Mouse (Mus musculus): ENCODE data around the gene Bax. TPM values are rescaled to one million over a fixed set of nuclear protein-coding genes. Genes with fewer than 3 reads are reported as not detected.

Bax gene
- polyA plus RNA-seq, 1 experiment from 2014 or later, result 89.9 TPM

- Histone ChIP-seq H3K4me2 (ENCODE audit: low read length) (no peak overlapping the region), H3K27ac (replicated peaks in 1 of 2; ENCODE audit: control insufficient read depth in 1 of 2, insufficient read depth in 1 of 2, low read depth in 2 of 2, low read length in 2 of 2) (no peak overlapping the region), H3K4me3 (ENCODE audit: control insufficient read depth in 1 of 2, insufficient read depth in 1 of 2, low read depth in 1 of 2, low read length in 2 of 2) (no peak overlapping the region), H3K9ac (ENCODE audit: low read length) (no peak overlapping the region), H3K27me3 (ENCODE audit: control insufficient read depth, insufficient read depth, low read length) (peaks cover 45% of the 10 kb centered on the region), H3K9me3 (ENCODE audit: control insufficient read depth, low read length) (no peaks in the 10 kb centered on the region), H3K4me1 (ENCODE audit: control insufficient read depth in 2 of 2, insufficient read depth in 2 of 2, low read length in 2 of 2) (peaks cover 0 to 6% of the 10 kb centered on the region in 2 experiments; a peak in 1 of 4 replicates), H3K36me3 (ENCODE audit: control insufficient read depth, insufficient read depth, low read length) (peaks cover 54% of the 10 kb centered on the region)
- ATAC-seq (ENCODE audit: insufficient number of reproducible peaks, insufficient read depth, low FRiP score, low read depth), result no peak
- WGBS, result 90% methylated on average over 14 of the region's 14 CpGs
Measured at GRCm38 (mm10) chr7:45421194-45421593, 45.5 kb downstream of the Bax start.

- ATAC-seq (ENCODE audit: insufficient number of reproducible peaks, insufficient read depth, low FRiP score, low read depth), result no peak
- 55% methylated on average over 6 of the region's 6 CpGs for WGBS
- Histone ChIP-seq H3K4me1 (ENCODE audit: control insufficient read depth in 2 of 2, insufficient read depth in 2 of 2, low read length in 2 of 2) (peaks cover 4 to 6% of the 10 kb centered on the region in 2 experiments; a peak in 1 of 4 replicates), H3K27me3 (ENCODE audit: control insufficient read depth, insufficient read depth, low read length) (peaks cover 51% of the 10 kb centered on the region), H3K9me3 (ENCODE audit: control insufficient read depth, low read length) (no peaks in the 10 kb centered on the region), H3K27ac (replicated peaks in 1 of 2; ENCODE audit: control insufficient read depth in 1 of 2, insufficient read depth in 1 of 2, low read depth in 2 of 2, low read length in 2 of 2) (no peak within 1 kb of the TSS), H3K4me2 (ENCODE audit: low read length) (no peak within 1 kb of the TSS), H3K9ac (ENCODE audit: low read length) (no peak within 1 kb of the TSS), H3K36me3 (ENCODE audit: control insufficient read depth, insufficient read depth, low read length) (peaks cover 51% of the 10 kb centered on the region), H3K4me3 (ENCODE audit: control insufficient read depth in 1 of 2, insufficient read depth in 1 of 2, low read depth in 1 of 2, low read length in 2 of 2) (no peak within 1 kb of the TSS)
Measured at GRCm38 (mm10) chr7:45420615-45420919, 46.1 kb downstream of the Bax start, which contains the start of gene Lhb. Gene Lhb (plus strand): TSS chr7:45420820.

- peaks cover 6 to 9% of the 10 kb centered on the region in 2 experiments; a peak in 1 of 4 replicates for H3K4me1 ChIP-seq (ENCODE audit: control insufficient read depth in 2 of 2, insufficient read depth in 2 of 2, low read length in 2 of 2)
- H3K4me3 ChIP-seq (ENCODE audit: control insufficient read depth in 1 of 2, insufficient read depth in 1 of 2, low read depth in 1 of 2, low read length in 2 of 2), result no peak overlapping the region
- peaks cover 56% of the 10 kb centered on the region for H3K27me3 ChIP-seq (ENCODE audit: control insufficient read depth, insufficient read depth, low read length)
- H3K36me3 ChIP-seq (ENCODE audit: control insufficient read depth, insufficient read depth, low read length), result peaks cover 46% of the 10 kb centered on the region
- no peak for ATAC-seq (ENCODE audit: insufficient number of reproducible peaks, insufficient read depth, low FRiP score, low read depth)
- H3K4me2 ChIP-seq (ENCODE audit: low read length), result no peak overlapping the region
- H3K27ac ChIP-seq (replicated peaks in 1 of 2; ENCODE audit: control insufficient read depth in 1 of 2, insufficient read depth in 1 of 2, low read depth in 2 of 2, low read length in 2 of 2), result no peak overlapping the region
- H3K9me3 ChIP-seq (ENCODE audit: control insufficient read depth, low read length), result no peaks in the 10 kb centered on the region
- WGBS, result 13% methylated on average over 27 of the region's 27 CpGs
- no peak overlapping the region for H3K9ac ChIP-seq (ENCODE audit: low read length)
Measured at GRCm38 (mm10) chr7:45419859-45420614, 46.7 kb downstream of the Bax start.

- Histone ChIP-seq H3K36me3 (ENCODE audit: control insufficient read depth, insufficient read depth, low read length) (peaks cover 26% of the 10 kb centered on the region), H3K27ac (replicated peaks in 1 of 2; ENCODE audit: control insufficient read depth in 1 of 2, insufficient read depth in 1 of 2, low read depth in 2 of 2, low read length in 2 of 2) (no peak overlapping the region), H3K27me3 (ENCODE audit: control insufficient read depth, insufficient read depth, low read length) (peaks cover 74% of the 10 kb centered on the region), H3K4me3 (ENCODE audit: control insufficient read depth in 1 of 2, insufficient read depth in 1 of 2, low read depth in 1 of 2, low read length in 2 of 2) (no peak overlapping the region), H3K4me1 (ENCODE audit: control insufficient read depth in 2 of 2, insufficient read depth in 2 of 2, low read length in 2 of 2) (peaks cover 13 to 22% of the 10 kb centered on the region in 2 experiments), H3K9ac (ENCODE audit: low read length) (no peak overlapping the region), H3K4me2 (ENCODE audit: low read length) (no peak overlapping the region), H3K9me3 (ENCODE audit: control insufficient read depth, low read length) (no peaks in the 10 kb centered on the region)
- no peak for ATAC-seq (ENCODE audit: insufficient number of reproducible peaks, insufficient read depth, low FRiP score, low read depth)
- WGBS, result 11% methylated on average over 13 of the region's 13 CpGs
Measured at GRCm38 (mm10) chr7:45417962-45418492, 48.7 kb downstream of the Bax start.

GRCm38 (mm10) chr7:45415636-45416035, 51.1 kb downstream of the Bax start:
- Histone ChIP-seq H3K9me3 (ENCODE audit: control insufficient read depth, low read length) (no peaks in the 10 kb centered on the region), H3K4me1 (ENCODE audit: control insufficient read depth in 2 of 2, insufficient read depth in 2 of 2, low read length in 2 of 2) (peaks cover 13 to 29% of the 10 kb centered on the region in 2 experiments), H3K36me3 (ENCODE audit: control insufficient read depth, insufficient read depth, low read length) (peaks cover 2% of the 10 kb centered on the region; the same call in 1 of the 2 replicates), H3K27ac (replicated peaks in 1 of 2; ENCODE audit: control insufficient read depth in 1 of 2, insufficient read depth in 1 of 2, low read depth in 2 of 2, low read length in 2 of 2) (no peak overlapping the region), H3K9ac (ENCODE audit: low read length) (no peak overlapping the region), H3K4me2 (ENCODE audit: low read length) (peak overlapping the region; percentile 36), H3K27me3 (ENCODE audit: control insufficient read depth, insufficient read depth, low read length) (peaks cover 82% of the 10 kb centered on the region), H3K4me3 (ENCODE audit: control insufficient read depth in 1 of 2, insufficient read depth in 1 of 2, low read depth in 1 of 2, low read length in 2 of 2) (peak overlapping the region in 1 of 2 experiments; percentile 6; a peak in 1 of 4 replicates)
- 20% methylated on average over 35 of the region's 37 CpGs for WGBS
- no peak for ATAC-seq (ENCODE audit: insufficient number of reproducible peaks, insufficient read depth, low FRiP score, low read depth)

- no peak overlapping the region for H3K4me3 ChIP-seq (ENCODE audit: control insufficient read depth in 1 of 2, insufficient read depth in 1 of 2, low read depth in 1 of 2, low read length in 2 of 2)
- 40% methylated on average over 12 of the region's 12 CpGs for WGBS
- peak overlapping the region; percentile 94; the same call in 1 of the 2 replicates for H3K4me2 ChIP-seq (ENCODE audit: low read length)
Measured at GRCm38 (mm10) chr7:45414740-45415224, 51.9 kb downstream of the Bax start.

GRCm38 (mm10) chr7:45413864-45414739, 52.6 kb downstream of the Bax start:
- Histone ChIP-seq H3K36me3 (ENCODE audit: control insufficient read depth, insufficient read depth, low read length) (no peaks in the 10 kb centered on the region), H3K9me3 (ENCODE audit: control insufficient read depth, low read length) (no peaks in the 10 kb centered on the region), H3K27me3 (ENCODE audit: control insufficient read depth, insufficient read depth, low read length) (peaks cover 81% of the 10 kb centered on the region), H3K4me2 (ENCODE audit: low read length) (peak overlapping the region; percentile 94), H3K4me1 (ENCODE audit: control insufficient read depth in 2 of 2, insufficient read depth in 2 of 2, low read length in 2 of 2) (peaks cover 13 to 29% of the 10 kb centered on the region in 2 experiments), H3K4me3 (ENCODE audit: control insufficient read depth in 1 of 2, insufficient read depth in 1 of 2, low read depth in 1 of 2, low read length in 2 of 2) (peak overlapping the region; percentile 50 to 58), H3K27ac (replicated peaks in 1 of 2; ENCODE audit: control insufficient read depth in 1 of 2, insufficient read depth in 1 of 2, low read depth in 2 of 2, low read length in 2 of 2) (peak overlapping the region in 1 of 2 experiments; percentile 50; a peak in 2 of 4 replicates), H3K9ac (ENCODE audit: low read length) (peak overlapping the region; percentile 68)
- peak; percentile 16; the same call in 1 of the 2 replicates for ATAC-seq (ENCODE audit: insufficient number of reproducible peaks, insufficient read depth, low FRiP score, low read depth)
- under 1% methylated on average over 26 of the region's 27 CpGs for WGBS

More at GRCm38 (mm10) chr7:45414740-45415224, 51.9 kb downstream of the Bax start:
- H3K27me3 ChIP-seq (ENCODE audit: control insufficient read depth, insufficient read depth, low read length), result peaks cover 82% of the 10 kb centered on the region
- H3K9ac ChIP-seq (ENCODE audit: low read length), result no peak overlapping the region
- peaks cover 13 to 29% of the 10 kb centered on the region in 2 experiments for H3K4me1 ChIP-seq (ENCODE audit: control insufficient read depth in 2 of 2, insufficient read depth in 2 of 2, low read length in 2 of 2)
- no peak for ATAC-seq (ENCODE audit: insufficient number of reproducible peaks, insufficient read depth, low FRiP score, low read depth)
- H3K36me3 ChIP-seq (ENCODE audit: control insufficient read depth, insufficient read depth, low read length), result no peaks in the 10 kb centered on the region
- no peak overlapping the region for H3K27ac ChIP-seq (replicated peaks in 1 of 2; ENCODE audit: control insufficient read depth in 1 of 2, insufficient read depth in 1 of 2, low read depth in 2 of 2, low read length in 2 of 2)
- no peaks in the 10 kb centered on the region for H3K9me3 ChIP-seq (ENCODE audit: control insufficient read depth, low read length)
